Mouse (Mus musculus) hindbrain, embryonic 14.5 days (tissue): ENCODE results near the gene Lamb1. TPM values are rescaled to one million over a fixed set of nuclear protein-coding genes. Genes with fewer than 3 reads are reported as not detected.

Experiments used
- ATAC-seq: fragments of 200-750 bp; cut with Nextera tagmentation; 2 replicates; pipeline ENCODE4 v1.8.0; 2017; ENCODE audit warnings: moderate number of reproducible peaks, mild to moderate bottlenecking, moderate TSS enrichment, moderate library complexity; ENCODE audit not compliant: low FRiP score
- DNase-seq: peaks from one replicate; pipeline ENCODE4 v3.0.0-alpha.2; 2015; ENCODE audit warnings: low spot score
- H3K27ac ChIP-seq: fragments of 300-500 bp; sonication (generic); 2 replicates; pipeline ENCODE4 v1.5.1; 2014; ENCODE audit warnings: mild to moderate bottlenecking, moderate library complexity
- H3K27me3 ChIP-seq: fragments of 300-500 bp; sonication (generic); 2 replicates; pipeline ENCODE4 v1.6.1; 2014; ENCODE audit warnings: mild to moderate bottlenecking, low read length, mixed read lengths; ENCODE audit not compliant: control insufficient read depth, insufficient read depth
- H3K36me3 ChIP-seq: fragments of 300-500 bp; sonication (generic); replicated peaks from 2 replicates; pipeline ENCODE4 v1.6.1; 2014; ENCODE audit not compliant: control insufficient read depth, insufficient read depth
- H3K4me1 ChIP-seq: fragments of 300-500 bp; sonication (generic); replicated peaks from 2 replicates; pipeline ENCODE4 v1.6.1; 2014; ENCODE audit warnings: antibody characterized with exemption, low read length, mixed read lengths; ENCODE audit not compliant: control insufficient read depth, insufficient read depth
- H3K4me2 ChIP-seq: fragments of 300-500 bp; sonication (generic); replicated peaks from 2 replicates; pipeline ENCODE4 v1.6.1; 2014; ENCODE audit warnings: mild to moderate bottlenecking, moderate library complexity
- H3K4me3 ChIP-seq: fragments of 300-500 bp; sonication (generic); replicated peaks from 2 replicates; pipeline ENCODE4 v1.5.1; 2014; ENCODE audit warnings: mild to moderate bottlenecking, low read length
- H3K9ac ChIP-seq: fragments of 300-500 bp; sonication (generic); 2 replicates; pipeline ENCODE4 v1.6.1; 2014
- H3K9me3 ChIP-seq: fragments of 300-500 bp; sonication (generic); 2 replicates; pipeline ENCODE4 v1.6.1; 2016; ENCODE audit warnings: low read length; ENCODE audit not compliant: control insufficient read depth
- WGBS: fragments of 180-500 bp; shearing (Covaris S2); extraction: QIAGEN DNeasy Blood & Tissue Kit; methylation state at CpG from one replicate; pipeline ENCODE4 v1.1.7; 2014; 5-methylcytosine and 5-hydroxymethylcytosine counted together
- polyA plus RNA-seq: library from polyadenylated mRNA; unstranded; fragments of >200 nt; fragmentation: Nextera tagmentation; extraction: Ambion mirVana; gene quantifications from 2 replicates; pipeline ENCODE4 v1.2.1, GENCODE M21; 2014

Gene Lamb1
- polyA plus RNA-seq, 1 experiment from 2014 or later, result 20.9 TPM

DNA sequence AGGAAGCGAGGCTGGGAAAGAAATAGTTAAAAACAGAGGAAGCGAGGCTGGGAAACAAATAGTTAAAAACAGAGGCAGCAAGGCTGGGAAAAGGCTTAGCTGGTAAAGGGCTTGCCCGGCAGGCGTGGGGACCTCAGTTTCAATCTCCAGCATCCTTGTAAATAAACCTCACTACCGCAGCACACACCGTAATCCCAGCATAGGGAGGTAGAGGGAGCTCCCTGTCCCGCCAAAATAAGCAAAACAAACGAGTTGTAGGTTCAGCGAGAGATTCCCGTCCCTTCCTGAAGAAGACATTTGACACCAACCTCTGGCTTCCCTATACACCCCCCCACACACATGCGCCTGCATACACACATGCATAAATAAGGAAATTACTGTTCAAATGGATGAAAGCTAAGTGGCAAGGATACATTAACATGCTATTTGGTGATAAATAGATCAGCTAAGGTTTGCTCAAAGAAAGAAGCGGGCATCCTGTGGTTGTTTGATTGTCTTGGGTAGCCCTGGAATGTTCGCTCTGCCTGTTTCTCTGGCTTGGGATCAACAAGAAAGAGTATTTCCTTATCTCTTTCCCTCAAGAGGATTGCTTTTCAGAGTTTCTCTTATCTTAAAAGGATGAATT is 111.4 kb downstream of the Lamb1 start:
- Histone ChIP-seq H3K27ac (no peak overlapping the region), H3K36me3 (no peaks in the 10 kb centered on the region), H3K4me2 (peak overlapping the region; percentile 54), H3K9me3 (no peaks in the 10 kb centered on the region), H3K9ac (peak overlapping the region; percentile 37), H3K4me1 (no peaks in the 10 kb centered on the region), H3K4me3 (peak overlapping the region; percentile 17), H3K27me3 (no peaks in the 10 kb centered on the region)
- DNase-seq, result peak; percentile 54
- WGBS, result 15% methylated on average over 13 of the region's 13 CpGs
- 0 out of 2 replicates have a peak, but pooled peaks have one; percentile 35 for ATAC-seq

DNA sequence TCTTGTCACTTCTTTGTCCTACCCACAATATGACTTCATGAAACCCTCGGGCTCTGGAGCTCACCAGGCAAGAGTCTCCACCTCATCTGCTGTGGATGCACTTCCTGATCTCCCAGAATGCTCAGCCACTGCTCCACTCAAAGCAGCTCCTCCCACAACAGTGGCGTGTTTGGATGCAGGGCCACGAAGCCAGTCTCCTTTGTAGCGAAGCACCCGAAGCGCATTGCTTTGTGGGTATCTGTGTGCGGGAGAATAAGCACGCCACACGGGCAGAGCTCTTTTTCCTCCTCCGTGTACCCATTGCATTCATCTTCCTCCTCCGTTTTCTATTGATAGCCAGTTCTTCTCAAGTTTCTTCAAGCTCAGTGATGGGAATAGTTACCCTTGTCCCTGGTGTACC is 112.2 kb downstream of the Lamb1 start:
- H3K9me3 ChIP-seq, result no peaks in the 10 kb centered on the region
- no peak overlapping the region for H3K9ac ChIP-seq
- no peaks in the 10 kb centered on the region for H3K4me1 ChIP-seq
- DNase-seq, result no peak
- no peaks in the 10 kb centered on the region for H3K27me3 ChIP-seq
- H3K4me2 ChIP-seq, result no peak overlapping the region
- H3K27ac ChIP-seq, result no peak overlapping the region
- H3K4me3 ChIP-seq, result no peak overlapping the region
- 84% methylated on average over 11 of the region's 11 CpGs for WGBS
- no peaks in the 10 kb centered on the region for H3K36me3 ChIP-seq
- ATAC-seq, result no peak

Other genes with a start within 250 kb of the Lamb1 start
- not detected in 2 replicates for gene Fam110c, start 191.4 kb upstream of the Lamb1 start, polyA plus RNA-seq
- gene Gm6993, start 24.5 kb upstream of the Lamb1 start, polyA plus RNA-seq, result not detected in 2 replicates
- 125 and 138 TPM in 2 replicates for gene Dld, start 86.2 kb downstream of the Lamb1 start, polyA plus RNA-seq
- not detected in 2 replicates for gene Slc26a3, start 125.6 kb downstream of the Lamb1 start, polyA plus RNA-seq
- 20.2 and 26.4 TPM in 2 replicates for gene Cbll1, start 234.4 kb downstream of the Lamb1 start, polyA plus RNA-seq